Mouse (Mus musculus): ENCODE results near the gene Cd4.

Gene Cd4

DNA sequence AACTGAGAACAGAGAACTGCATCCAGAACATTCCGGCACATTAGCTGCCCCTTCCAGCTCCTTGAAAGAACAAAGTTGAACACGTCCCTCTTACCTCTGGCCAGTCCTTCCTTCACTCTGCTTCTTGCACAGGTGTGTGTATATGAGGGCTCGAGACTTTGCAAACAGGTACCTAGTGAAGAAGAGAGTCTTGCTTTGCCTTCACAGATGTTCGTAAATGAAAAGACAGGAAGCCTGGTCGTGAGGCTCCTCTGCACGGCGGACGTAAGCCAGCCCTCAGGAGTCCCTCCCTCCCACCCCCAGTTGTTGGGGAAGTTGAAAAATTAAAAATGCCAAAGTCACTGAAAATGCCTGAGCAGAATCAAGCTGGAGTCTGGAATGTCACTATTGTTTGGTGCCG, at the start of gene Cd4:
Gene Cd4, minus strand, starts transcription at position 236 of the 400 bp plus-strand sequence.
- DNase-seq (ENCODE audit: low read depth, low spot score) = peak; percentile 68

DNA sequence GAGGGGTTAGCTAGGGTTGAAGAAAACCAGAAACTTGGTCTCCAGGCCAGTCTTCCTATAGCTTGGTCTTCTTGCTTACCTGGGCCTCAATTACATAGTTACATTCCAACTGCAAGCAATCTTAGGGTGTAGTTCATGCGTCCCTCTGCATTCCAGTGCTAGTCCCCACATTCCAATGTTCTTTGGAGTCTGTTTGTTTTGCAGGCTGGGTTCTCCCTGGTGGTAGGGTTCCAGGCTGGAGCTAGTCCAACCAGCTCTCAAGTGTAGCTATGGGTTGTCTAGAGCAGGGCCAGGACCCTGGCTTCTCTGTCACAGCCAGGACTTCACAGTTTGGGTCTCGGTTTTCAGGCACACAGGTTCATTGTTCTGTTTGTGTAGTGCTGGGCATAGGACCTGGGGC, 49.5 kb upstream of the Cd4 start:
- no peak for DNase-seq (ENCODE audit: low read depth, low spot score)

DNA sequence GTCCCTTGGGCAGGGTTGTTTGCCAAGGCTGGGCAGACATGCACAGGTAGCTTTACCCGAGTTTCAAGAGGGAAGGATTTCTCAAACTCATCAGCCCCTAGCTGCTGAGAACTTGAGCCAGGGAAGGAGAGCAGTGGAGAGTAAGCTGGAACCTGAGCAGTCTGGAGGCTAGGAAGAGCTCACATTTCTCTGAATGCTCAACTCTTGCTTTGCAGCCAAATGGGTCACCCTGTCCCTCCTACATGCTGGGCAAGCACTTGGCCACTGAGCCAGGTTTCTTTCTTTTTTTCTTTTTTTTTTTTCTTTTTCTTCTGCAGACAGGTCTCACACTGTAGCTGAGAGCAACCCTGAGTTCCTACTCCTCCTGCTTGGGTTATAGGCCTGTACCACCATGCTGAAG, 48.7 kb upstream of the Cd4 start:
- DNase-seq (ENCODE audit: low read depth, low spot score) = no peak

DNA sequence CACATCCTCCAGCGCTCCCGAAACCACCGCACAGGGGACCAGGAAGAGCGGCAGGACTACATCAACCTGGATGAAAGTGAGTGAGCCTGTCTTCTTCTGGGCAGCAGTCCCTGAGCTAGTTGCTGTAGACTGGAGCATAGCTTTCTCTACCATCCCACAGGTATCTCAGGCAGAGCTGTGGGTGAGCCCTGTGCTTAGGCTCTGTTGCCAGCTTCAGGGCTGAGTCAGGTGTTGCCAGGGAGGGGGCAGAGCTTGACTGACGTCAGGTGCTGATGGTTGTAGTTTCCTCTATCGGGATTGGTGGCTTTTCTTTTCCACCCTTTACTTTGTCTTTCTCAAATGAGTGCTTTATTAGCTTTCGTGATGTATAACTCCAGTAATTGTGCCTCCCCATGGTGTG, 46.6 kb upstream of the Cd4 start:
- DNase-seq (ENCODE audit: low read depth, low spot score) = no peak

DNA sequence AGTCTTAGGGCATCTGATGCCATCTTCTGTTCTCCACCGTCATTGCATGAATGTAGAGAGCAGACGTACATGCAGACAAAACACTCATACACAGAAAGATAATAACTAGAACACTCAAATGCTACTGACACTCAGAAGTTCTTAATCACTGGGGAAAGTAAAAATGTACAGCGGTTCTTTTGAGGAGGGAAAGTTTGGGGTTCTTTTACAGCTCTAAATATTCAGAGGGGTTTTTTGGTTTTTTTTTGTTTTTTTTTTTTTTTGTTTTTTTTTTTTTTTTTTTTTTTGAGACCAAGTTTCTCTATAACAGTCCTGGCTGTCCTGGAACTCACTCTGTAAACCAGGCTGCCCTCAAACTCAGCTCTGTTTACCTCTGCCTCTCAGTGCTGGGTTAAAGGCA, 45.1 kb upstream of the Cd4 start:
- peak; percentile 38 for DNase-seq (ENCODE audit: low read depth, low spot score)

DNA sequence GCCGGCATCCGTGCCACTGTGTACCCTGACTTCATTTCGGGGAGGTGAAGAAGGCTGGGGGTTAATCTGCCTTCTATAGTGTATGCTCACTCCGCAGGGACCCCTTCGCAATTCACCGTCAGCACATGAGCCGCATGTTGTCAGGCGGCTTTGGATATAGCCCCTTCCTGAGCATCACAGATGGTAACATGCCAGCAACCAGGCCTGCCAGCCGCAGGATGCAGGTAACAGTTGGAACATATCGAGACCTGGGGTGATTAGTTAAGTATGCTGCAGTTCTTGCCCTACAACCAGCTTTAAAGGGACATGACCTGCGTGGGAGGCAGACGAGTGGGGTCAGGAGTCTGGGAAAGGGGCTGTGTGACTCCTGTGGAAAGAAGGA, 44.3 kb upstream of the Cd4 start:
- no peak for DNase-seq (ENCODE audit: low read depth, low spot score)

DNA sequence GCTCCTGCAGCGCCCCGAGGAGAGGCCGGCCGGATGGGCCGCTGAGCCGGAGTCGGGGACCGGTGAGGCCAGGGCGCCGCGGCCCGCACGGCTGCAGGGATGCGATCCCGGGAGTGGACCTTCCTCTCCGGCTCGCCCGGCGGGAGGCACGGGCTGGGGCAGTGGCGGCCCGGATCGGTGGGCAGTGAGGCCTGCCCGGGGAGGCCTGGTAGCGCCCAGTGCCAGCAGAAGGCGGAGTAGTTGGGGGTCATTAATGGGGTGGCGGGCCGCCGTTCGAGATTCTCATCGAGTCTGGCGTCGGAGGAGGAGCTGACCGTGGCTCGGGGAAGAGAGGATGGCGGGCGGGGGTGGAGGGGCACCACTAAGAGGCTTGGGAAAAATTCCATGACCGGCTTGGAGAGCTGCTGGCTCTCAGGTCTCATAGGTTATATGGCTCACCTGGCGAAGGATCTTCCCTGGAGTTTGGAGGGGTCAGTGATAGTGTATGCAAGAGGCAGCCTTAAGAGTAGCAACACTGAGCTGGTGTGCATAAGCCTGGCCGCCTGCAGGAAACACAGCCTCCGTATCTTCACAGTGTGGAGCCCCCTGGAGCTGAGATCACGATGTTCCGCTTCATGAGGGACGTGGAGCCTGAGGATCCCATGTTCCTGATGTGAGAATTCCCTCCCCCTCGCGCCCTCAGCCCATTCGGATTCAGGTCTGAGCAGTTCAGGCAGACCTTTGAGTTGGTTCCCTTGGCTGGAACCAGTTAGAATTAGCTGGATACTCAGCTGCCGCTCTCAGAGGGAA, 43.7 kb upstream of the Cd4 start:
- peak; percentile 58 for DNase-seq (ENCODE audit: low read depth, low spot score)

DNA sequence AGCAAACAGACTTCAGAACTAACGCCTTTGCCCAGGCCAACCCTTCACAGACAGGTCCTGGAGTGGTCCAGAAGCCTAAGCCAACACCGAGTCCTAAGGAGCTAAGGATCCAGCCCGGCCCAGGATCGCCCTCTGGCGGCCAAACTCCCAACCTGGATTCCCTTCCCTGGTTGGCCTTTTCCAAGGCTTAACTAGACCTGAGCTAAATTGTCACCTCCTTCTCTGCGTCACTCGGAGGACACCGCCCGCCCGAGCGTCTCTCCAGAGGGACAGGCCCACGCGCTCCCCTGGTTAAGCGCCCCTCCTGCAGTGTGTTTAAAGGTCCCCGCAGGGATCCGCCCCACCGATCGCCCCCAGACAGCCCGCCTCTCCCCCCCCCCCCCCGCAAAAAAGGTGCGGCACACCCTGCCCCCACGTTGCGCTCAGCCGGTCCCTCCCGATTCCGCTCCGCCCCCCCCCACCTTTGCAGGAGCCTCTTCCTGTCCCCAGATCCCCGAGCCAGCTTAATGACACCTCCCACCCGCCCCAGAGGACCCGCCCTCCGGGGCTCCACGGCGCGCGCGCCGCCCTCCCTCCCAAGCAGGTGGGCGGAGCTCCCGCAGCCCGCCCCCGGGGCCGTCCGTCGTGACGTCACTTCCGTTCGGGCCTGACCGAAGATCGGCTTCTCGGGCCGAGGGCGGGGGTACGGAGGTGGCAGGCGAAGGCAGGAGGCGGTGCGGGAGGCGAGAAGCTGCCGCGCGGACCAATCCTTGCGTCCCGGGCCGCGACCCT, 42.9 kb upstream of the Cd4 start, which contains the start of gene Mlf2:
Gene Mlf2, plus strand, starts transcription at position 633 of the 771 bp plus-strand sequence.
- DNase-seq (ENCODE audit: low read depth, low spot score) = peak; percentile 99

DNA sequence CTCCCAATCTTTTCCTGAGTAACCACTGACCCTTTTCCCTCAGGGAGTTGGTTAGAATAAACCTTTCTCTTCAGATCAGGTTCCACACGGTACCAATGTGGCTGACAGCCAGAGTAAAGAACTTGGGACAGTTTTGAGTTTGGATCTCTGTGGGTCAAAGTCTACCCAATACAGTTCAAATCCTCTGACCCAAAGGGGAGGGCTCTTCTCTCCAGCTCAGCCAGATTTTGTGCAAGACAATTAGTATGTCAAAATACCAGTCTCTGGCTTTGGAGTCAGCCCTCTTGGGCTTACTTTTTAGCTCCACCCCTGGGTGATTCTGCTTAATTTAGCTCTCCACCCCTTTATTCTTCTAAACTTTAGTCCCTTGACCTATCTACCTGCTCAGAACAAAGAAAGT, 42.2 kb upstream of the Cd4 start:
- DNase-seq (ENCODE audit: low read depth, low spot score) = no peak

DNA sequence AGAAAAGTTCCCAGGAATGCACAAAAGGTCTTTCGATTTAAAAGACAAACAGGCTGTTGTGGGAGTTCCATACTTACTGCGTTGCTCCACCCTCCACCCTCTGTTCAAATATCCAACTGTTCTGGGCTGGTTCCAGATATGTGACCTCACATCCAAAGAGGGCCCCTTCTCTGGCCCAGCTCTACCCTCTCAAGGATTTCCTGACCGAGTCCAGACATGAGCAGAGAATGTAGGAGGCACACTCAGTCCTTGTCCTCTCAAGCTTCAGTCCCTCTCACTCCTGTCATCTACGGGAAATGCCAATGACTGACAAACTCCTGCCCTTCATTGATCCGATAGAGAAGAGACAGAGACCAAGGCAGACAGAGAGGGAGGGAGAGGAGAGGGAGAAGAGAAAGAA, 37.9 kb upstream of the Cd4 start:
- no peak for DNase-seq (ENCODE audit: low read depth, low spot score)

DNA sequence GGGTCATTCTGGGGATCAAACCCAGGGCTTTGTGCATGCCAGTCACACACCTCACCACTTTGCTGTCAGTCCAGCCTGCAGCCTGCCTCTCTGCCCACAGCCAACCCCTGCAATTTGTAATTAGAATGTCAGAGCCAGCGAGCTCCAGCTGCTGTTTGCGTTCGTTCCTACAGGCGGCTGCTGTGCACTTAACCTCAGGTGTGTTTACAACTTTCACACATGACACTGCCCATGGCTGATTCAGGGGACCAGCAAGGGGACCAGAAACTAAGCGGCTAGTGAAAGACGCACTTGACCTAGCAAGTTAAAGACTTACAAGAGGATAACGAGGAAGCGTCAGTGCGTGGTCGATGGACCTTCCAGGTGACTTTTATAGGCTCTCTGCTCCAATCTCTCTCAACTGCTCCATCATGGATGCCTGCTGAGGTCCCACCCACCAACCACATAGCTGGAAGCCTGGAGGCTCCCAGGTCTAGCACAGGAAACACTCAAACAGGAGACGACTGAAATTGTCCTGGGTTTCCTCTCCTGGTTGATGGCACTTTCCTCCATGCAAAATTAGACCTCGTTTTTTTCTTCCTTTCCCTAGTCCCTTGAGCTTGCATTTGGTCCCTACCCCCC, 37.3 kb upstream of the Cd4 start:
- no peak for DNase-seq (ENCODE audit: low read depth, low spot score)

DNA sequence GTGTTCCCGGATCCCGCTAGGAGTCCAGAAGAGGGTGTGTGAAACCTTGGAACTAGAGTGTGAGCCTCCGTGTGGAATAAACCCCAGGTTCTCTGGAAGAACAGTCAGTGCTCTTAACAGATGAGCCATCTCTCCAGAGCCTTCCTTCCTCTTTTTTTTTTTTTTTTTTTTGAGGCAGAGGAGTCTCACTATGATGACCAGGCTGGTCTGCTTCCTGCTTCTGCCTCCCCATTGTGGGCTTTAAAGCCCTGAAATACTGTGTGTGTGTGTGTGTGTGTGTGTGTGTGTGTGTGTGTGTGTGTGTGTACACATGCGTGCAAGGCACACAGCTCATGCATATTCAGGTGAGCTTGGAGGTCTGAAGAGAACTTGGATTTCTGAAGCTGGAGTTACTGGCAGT, 33.5 kb upstream of the Cd4 start:
- no peak for DNase-seq (ENCODE audit: low read depth, low spot score)

DNA sequence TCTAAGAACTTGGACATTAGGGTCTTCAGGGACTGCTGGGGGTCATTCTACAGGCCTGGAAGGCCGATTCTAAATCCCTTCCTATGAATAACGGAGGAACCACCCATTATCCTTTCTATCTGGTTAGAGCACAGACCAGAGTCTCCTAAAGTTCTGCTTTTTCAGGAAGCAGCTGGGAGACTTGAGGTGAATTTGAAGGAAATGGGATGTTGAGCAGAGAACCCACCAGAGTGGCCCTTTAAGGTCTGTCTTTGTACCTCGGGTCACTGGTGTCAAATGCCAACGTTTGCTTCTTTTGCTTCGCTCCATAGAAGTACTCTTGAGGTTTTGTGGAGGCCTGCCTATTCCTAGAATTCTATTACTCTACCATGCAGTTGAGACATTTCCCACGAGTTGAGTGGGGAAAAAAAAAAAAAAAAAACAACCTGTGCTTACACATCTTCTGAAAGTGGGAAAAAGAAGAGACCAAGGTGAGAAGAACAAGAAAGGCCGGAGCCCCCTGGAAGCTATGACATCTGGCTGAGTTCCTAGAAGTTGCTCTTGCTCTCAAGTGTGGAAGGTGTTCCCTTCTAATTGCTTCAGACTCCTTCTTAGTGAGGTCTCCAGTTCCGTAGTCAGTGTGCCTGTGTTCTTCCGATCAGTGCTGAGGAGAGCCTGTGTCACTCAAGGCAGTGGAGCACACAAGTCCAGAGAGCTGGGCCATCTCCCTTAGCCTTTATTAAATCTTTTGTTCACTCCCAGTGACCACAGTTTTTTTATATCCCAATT, 32.5 kb upstream of the Cd4 start:
- no peak for DNase-seq (ENCODE audit: low read depth, low spot score)

DNA sequence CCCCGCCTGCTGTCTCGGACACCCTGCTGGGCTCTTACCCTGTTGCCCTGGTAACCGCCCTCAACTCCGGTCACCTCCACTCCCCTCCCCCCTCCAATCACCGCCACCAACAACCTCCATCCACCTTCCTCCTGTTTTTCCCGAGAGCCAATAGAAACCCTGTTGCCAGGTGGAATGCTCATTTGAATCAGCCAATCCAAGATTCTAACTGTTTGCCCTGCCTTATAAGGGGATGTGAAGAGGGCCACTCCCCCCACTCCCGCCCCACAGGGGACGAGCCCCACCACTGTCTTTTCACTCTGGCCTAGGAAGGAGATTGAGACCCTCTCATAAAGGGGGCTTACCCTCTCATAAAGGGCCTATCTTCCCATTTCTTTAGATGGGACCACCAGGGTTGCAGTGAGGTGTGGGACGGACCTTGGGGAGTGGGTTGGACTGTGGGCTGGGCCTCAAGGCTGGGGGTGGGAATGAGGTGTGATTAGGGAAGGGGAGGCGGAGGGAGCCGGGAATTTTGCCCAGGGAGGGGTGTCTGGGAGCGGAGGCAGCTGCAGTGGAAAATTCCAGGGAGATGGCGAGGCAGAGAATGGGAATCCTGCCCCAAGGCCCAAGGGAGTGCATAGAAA, 31.8 kb upstream of the Cd4 start, which contains the start of gene Ptms:
Gene Ptms, minus strand, starts transcription at position 409 of the 623 bp plus-strand sequence.
- DNase-seq (ENCODE audit: low read depth, low spot score) = peak; percentile 74

DNA sequence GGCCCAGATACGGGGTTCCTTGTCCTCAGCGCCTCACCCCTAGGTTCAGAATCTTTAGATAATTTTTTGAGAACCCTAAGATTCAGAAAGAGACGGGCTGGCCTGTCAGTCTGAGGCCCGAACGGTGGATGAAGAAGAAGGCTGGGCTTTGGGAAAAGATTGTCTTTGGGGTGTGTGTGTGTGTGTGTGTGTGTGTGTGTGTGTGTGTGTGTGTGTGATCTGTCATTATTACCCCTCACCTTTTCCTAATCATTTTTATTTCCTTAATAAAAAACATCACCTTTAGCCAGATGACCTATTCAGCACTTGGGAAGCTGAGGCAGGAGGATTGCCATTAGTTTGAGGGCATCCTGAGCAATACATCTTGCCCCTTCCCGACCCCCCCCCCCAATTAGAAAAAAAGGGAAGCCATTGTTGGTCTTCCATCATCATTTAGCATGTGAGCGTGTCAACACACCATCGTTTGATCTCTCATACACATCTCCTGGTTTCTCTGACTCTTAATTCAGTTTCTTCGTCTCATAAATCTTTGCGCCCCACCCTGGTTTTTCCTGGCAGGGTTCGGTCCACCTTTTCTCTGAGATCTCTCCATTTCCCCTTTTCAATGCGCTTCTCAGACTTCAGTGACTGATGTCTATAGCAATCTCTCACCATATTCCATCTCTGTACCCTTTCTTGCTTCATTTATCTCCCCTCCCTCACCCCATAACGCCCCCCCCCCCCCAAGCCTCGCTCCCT, 31.0 kb upstream of the Cd4 start:
- DNase-seq (ENCODE audit: low read depth, low spot score) = no peak

DNA sequence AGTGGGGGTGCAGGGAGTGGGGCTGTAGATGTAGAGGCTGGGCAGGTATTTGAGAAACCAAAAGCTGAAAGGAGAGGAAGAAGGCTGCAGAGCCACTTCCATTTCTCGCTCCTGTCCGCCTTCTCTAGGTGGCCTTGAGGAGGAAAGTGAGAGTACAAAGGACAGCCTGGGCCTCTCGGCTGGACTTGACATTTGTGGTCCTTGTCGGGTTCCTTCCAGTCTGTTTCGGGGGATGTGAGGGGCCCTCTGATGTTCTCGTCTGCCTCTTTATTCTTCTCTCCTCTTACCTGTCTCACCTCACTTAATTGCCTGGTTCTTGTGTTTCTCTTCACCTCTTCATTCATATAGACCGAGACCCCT, 30.3 kb upstream of the Cd4 start:
- no peak for DNase-seq (ENCODE audit: low read depth, low spot score)

DNA sequence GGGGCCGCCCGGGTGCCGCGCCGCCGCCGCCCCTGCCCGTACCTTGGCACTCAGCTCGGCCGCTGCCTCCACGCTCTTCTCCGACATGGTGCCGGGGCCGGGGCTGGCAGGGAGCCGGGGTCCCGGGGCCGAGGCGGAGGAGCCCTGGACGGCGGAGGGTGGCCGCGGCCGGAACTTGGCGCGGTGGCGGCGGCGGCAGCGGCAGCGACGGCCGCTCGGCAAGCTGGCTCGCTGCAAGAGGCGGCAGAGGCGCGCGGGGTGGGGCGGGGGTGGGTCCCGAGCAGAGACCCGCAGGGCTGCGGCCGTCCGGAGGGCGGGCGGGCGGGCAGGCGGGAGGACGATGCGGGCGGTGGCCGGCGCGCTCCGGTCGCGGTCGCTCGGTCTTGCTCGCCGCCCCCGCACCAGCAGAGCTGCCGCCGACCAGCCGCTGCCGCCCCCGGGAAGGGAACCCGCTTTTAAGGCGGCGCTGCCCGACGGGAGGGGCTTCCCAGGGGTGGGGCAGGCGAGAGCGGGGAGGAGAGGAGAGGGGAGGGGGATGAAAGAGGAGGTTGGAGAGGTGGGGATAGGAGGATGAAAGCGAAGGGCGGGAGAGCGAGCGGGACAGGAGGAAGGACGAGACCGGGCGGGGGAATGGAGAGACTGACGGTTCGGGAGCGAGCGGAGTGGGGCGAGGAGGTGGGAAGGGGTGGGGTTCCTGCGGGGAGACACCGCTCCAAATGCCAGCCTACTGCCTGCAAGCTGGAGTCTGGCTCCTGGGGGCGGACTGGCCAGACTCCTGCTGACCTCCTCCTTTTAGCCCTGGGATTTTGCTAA, 29.7 kb upstream of the Cd4 start:
- peak; percentile 75 for DNase-seq (ENCODE audit: low read depth, low spot score)

DNA sequence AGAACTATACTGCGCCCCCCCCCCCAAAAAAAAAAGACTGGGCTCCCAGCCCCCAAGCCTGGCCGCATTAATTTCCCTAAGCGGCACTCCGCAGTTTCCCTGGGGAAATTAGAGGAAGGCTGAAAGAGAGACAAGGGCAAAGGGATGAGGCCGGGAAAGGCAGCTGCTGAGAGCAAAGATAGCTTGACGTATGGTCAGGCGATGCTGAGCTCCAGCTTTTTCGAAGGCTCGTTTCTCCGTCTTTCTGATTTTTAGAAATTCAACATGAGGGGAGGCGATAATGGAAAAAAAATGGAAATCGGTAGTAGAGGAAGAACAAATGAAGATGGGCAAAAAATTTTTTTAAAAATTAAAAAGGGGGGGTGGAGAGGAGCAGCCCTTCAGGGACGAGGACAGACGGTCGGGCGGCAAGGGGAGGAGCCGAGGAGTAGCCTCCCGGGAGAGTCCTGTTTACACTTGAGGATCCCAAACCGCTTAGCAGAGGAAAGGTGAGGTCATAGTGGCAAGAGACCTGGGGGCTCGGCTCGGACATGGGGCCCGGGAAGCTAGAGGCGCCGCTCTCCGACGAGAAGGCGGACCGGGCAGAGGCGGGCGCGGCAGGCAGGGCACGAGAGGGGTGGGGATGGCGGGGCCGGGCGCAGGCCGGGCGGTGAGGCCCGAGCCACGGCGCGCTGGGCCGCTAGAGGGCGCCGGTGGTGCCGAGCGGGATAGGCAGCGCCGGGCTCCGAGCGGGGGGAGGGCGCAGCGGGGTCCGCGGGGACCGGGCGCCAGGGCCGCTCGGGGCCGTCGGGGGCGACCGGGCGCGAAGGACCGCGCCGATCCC, 28.9 kb upstream of the Cd4 start:
- peak; percentile 94 for DNase-seq (ENCODE audit: low read depth, low spot score)
